Mouse (Mus musculus) thymus, adult 2 months (tissue): Measurements from ENCODE around the gene Flt3. TPM values are rescaled to one million over a fixed set of nuclear protein-coding genes. Genes with fewer than 3 reads are reported as not detected.

Experiments
- DNase-seq: peaks from one replicate; pipeline ENCODE4 v3.0.0; 2021
- H3K27ac ChIP-seq: fragments of 200-500 bp; 2 replicates; pipeline ENCODE4 v1.5.1; 2012; ENCODE audit warnings: low read length, control low read depth; ENCODE audit not compliant: control insufficient read depth, insufficient read depth
- H3K27me3 ChIP-seq: fragments of 200-500 bp; 2 replicates; pipeline ENCODE4 v1.6.1; 2012; ENCODE audit warnings: mild to moderate bottlenecking, low read length, moderate library complexity, mixed read lengths; ENCODE audit not compliant: control insufficient read depth, insufficient read depth
- H3K36me3 ChIP-seq: fragments of 200-500 bp; 2 replicates; pipeline ENCODE4 v1.6.1; 2012; ENCODE audit warnings: mild to moderate bottlenecking, low read length, moderate library complexity; ENCODE audit not compliant: control insufficient read depth, insufficient read depth
- H3K4me1 ChIP-seq: fragments of 200-500 bp; replicated peaks from 2 replicates; pipeline ENCODE4 v1.6.1; 2012; ENCODE audit warnings: low read length; ENCODE audit not compliant: control insufficient read depth, insufficient read depth
- H3K4me3 ChIP-seq: fragments of 200-500 bp; 2 replicates; pipeline ENCODE4 v1.5.1; 2012; ENCODE audit warnings: mild to moderate bottlenecking, low read length, control low read depth, moderate library complexity; ENCODE audit not compliant: control insufficient read depth, insufficient read depth
- CTCF ChIP-seq: fragments of 200-500 bp; IDR thresholded peaks from 2 replicates; pipeline ENCODE4 v1.5.1; 2012; ENCODE audit warnings: mild to moderate bottlenecking, control low read depth, low read length, moderate library complexity, borderline replicate concordance; ENCODE audit not compliant: control insufficient read depth, poor library complexity, insufficient read depth; ENCODE audit errors: extremely low read depth
- POLR2A ChIP-seq: fragments of 200-500 bp; IDR thresholded peaks from 2 replicates; pipeline ENCODE4 v1.6.1; 2012; ENCODE audit warnings: mild to moderate bottlenecking, low read length, control low read depth, moderate library complexity; ENCODE audit not compliant: control insufficient read depth, poor library complexity, insufficient read depth; ENCODE audit errors: extremely low read depth
- WGBS: fragments of 180-500 bp; shearing (Covaris S2); methylation state at CpG from one replicate; pipeline ENCODE4 v1.1.7; 2018; 5-methylcytosine and 5-hydroxymethylcytosine counted together
- polyA plus RNA-seq: library from polyadenylated mRNA; depleted of rRNA; stranded (reverse); fragments of >200 nt; gene quantifications from 2 replicates; pipeline ENCODE4 v1.2.3, GENCODE M21; 2012; rRNA removed

The Flt3 gene
- polyA plus RNA-seq, 1 experiment: 5.8 TPM

- Histone ChIP-seq H3K27ac (no peak overlapping the region), H3K36me3 (no peaks in the 10 kb centered on the region), H3K4me3 (no peak overlapping the region), H3K4me1 (no peaks in the 10 kb centered on the region), H3K27me3 (no peaks in the 10 kb centered on the region; the same call in 1 of the 2 replicates)
- no peak for DNase-seq
- TF ChIP-seq CTCF: no peak
- TF ChIP-seq POLR2A: no peak
- WGBS: 31% methylated on average over 13 of the region's 13 CpGs
These were observed 107.7 kb downstream of the Flt3 start for GRCm38 (mm10) chr5:147292506-147293120.

DNA sequence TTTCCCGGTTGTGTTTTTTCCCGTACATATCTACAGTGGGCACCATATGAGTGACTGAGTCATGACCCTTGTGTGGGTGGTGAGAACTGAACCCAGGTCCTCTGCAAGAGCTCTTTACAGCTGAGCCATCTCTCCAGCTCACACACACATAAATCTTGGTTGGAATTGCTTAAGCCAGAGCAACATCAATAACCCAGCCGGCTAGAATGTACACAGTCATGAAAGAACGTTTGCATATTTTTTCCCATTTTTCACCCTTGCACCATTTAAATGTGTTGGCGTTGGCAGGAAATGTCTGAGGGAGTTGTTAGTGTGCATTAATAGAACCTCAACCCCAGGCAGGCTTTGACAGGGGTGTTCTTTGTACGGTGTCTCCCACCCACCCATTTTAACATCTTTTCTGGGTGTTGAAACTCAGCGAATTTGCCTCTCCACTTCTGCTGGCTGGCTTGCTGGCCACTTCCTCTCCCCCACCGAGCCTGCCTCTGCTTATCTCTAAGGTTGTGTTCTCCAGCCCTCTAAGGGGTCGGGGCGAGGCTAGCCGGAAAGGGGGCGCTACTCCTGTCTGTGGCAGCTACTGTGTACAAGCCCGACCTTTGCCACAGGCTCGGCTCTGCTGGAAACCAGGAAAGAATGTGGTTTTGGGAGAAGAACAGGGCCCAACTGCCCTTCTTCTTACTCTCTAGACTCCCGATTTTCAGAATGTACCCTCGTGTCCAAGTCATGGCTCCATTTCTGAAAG lies 108.4 kb downstream of the Flt3 start:
- no peak for DNase-seq
- no peaks in the 10 kb centered on the region for H3K36me3 ChIP-seq
- no peak overlapping the region for H3K4me3 ChIP-seq
- TF ChIP-seq POLR2A (no peak), CTCF (no peak)
- H3K27me3 ChIP-seq: no peaks in the 10 kb centered on the region; the same call in 1 of the 2 replicates
- no peak overlapping the region for H3K27ac ChIP-seq
- no peaks in the 10 kb centered on the region for H3K4me1 ChIP-seq
- 11% methylated on average over 16 of the region's 16 CpGs for WGBS

- no peak overlapping the region for H3K27ac ChIP-seq
- DNase-seq: no peak
- H3K27me3 ChIP-seq: no peaks in the 10 kb centered on the region
- no peaks in the 10 kb centered on the region for H3K4me1 ChIP-seq
- H3K36me3 ChIP-seq: no peaks in the 10 kb centered on the region
- H3K4me3 ChIP-seq: no peak overlapping the region
- 74% methylated on average over 4 of the region's 4 CpGs for WGBS
- TF ChIP-seq POLR2A (no peak), CTCF (no peak)
These were observed 115.9 kb downstream of the Flt3 start for GRCm38 (mm10) chr5:147284365-147284764.

Other genes with a start within 250 kb of the Flt3 start
- not detected in 2 replicates for gene Gsx1, start 211.8 kb downstream of the Flt3 start, polyA plus RNA-seq
- gene Pdx1, start 130.5 kb downstream of the Flt3 start, polyA plus RNA-seq: 0.06 TPM in 1 of 2 replicates, not detected in the other
- 0.32 TPM in 2 replicates for gene Cdx2, start 93.2 kb downstream of the Flt3 start, polyA plus RNA-seq
- gene Urad, start 78.0 kb downstream of the Flt3 start, polyA plus RNA-seq: 0.15 and 0.87 TPM in 2 replicates
- gene Pan3, start 29.7 kb upstream of the Flt3 start, polyA plus RNA-seq: 124 and 152 TPM in 2 replicates